Mouse (Mus musculus) NIH3T3 (cell line): ENCODE measurements around the gene Mdm1.

ENCODE experiments used
- DNase-seq: peaks from one replicate; pipeline ENCODE4 v3.0.0-alpha.2; 2012; ENCODE audit warnings: low read depth

Gene Mdm1

GRCm38 (mm10) chr10:118141018-118141883 is at the start of gene Mdm1:
Gene Mdm1, plus strand, starts transcription at chr10:118141811.
- DNase-seq = peak; percentile 98

GRCm38 (mm10) chr10:118092745-118093144 is 48.9 kb upstream of the Mdm1 start:
- DNase-seq = no peak

GRCm38 (mm10) chr10:118093728-118094127 is 47.9 kb upstream of the Mdm1 start:
- no peak for DNase-seq

GRCm38 (mm10) chr10:118094853-118095252 is 46.8 kb upstream of the Mdm1 start:
- peak; percentile 20 for DNase-seq

- no peak for DNase-seq
These were observed 45.4 kb upstream of the Mdm1 start for GRCm38 (mm10) chr10:118096223-118096622.

GRCm38 (mm10) chr10:118097898-118098297 is 43.7 kb upstream of the Mdm1 start:
- DNase-seq = no peak

GRCm38 (mm10) chr10:118100570-118100969 is 41.0 kb upstream of the Mdm1 start:
- no peak for DNase-seq

- no peak for DNase-seq
These were observed 40.6 kb upstream of the Mdm1 start for GRCm38 (mm10) chr10:118101056-118101455.

GRCm38 (mm10) chr10:118103020-118103666 is 38.5 kb upstream of the Mdm1 start:
- DNase-seq = peak; percentile 73

- no peak for DNase-seq
These were observed 37.7 kb upstream of the Mdm1 start for GRCm38 (mm10) chr10:118103906-118104305.

- no peak for DNase-seq
These were observed 34.6 kb upstream of the Mdm1 start for GRCm38 (mm10) chr10:118107031-118107430.

GRCm38 (mm10) chr10:118110006-118110920 is 31.3 kb upstream of the Mdm1 start:
- DNase-seq = peak; percentile 71

GRCm38 (mm10) chr10:118110921-118111301 is 30.7 kb upstream of the Mdm1 start:
- DNase-seq = no peak

GRCm38 (mm10) chr10:118111621-118112020 is 30.0 kb upstream of the Mdm1 start:
- no peak for DNase-seq

GRCm38 (mm10) chr10:118112294-118112893 is 29.2 kb upstream of the Mdm1 start:
- DNase-seq = no peak

- DNase-seq = no peak
These were observed 28.3 kb upstream of the Mdm1 start for GRCm38 (mm10) chr10:118113256-118113682.

- DNase-seq = no peak
These were observed 27.3 kb upstream of the Mdm1 start for GRCm38 (mm10) chr10:118114271-118114670.

GRCm38 (mm10) chr10:118116456-118116855 is 25.2 kb upstream of the Mdm1 start:
- no peak for DNase-seq

GRCm38 (mm10) chr10:118121047-118121936 is 20.3 kb upstream of the Mdm1 start:
- peak; percentile 60 for DNase-seq

- peak; percentile 53 for DNase-seq
These were observed 19.7 kb upstream of the Mdm1 start for GRCm38 (mm10) chr10:118121937-118122285.
